13 mouse cellular contexts compared by ENCODE assay signal in the genomic region with DNA sequence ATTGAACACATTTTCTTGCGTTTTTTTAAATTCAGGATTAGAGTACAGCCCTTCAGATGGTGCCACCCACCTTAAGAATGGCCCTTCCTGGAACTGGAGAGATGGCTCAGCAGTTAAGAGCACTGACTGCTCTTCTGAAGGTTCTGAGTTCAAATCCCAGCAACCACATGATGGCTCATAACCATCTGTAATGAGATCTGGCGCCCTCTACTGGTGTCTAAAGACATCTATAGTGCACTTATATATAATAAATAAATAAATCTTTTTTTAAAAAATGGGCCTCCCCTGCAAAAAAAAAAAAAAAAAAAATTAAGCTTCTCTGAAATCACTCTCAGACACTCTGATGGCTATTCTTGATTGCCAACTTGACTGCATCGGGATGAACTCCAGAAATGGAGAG. TPM values are rescaled to one million over a fixed set of nuclear protein-coding genes. Genes with fewer than 3 reads are reported as not detected.
DNase-seq lines count a peak whose midpoint lies in the region; ATAC-seq and TF ChIP-seq lines count a peak whose summit lies in the region.
"Had no signal": no experiment of that assay in that cellular context is flagged by ENCODE, and none has a peak within 500 bp of the region (broad histone marks: within the 10 kb centered on the region; RNA-seq: fewer than 3 reads in every experiment).

No protein-coding gene starts in this region.

- no peak overlapping the region for H3K4me3 ChIP-seq in gastrocnemius, adult 2 months
- H3K4me3 ChIP-seq in lung, postnatal 0 days (ENCODE audit: low read depth, low read length): no peak overlapping the region
- H3K4me3 ChIP-seq: embryonic facial prominence, embryonic 15.5 days; heart, embryonic 15.5 days; midbrain, embryonic 12.5 days had no signal

- intact Hi-C loops in gastrocnemius, adult 2 months (cut with DNase I): loop anchor here (2.0 to 5.0 kb wide), 2 partner anchors 231 to 447 kb away; no protein-coding TSS in a partner anchor

- no peak overlapping the region for H3K4me2 ChIP-seq in lung, postnatal 0 days (replicated peaks; ENCODE audit: low read depth, low read length)
- H3K4me2 ChIP-seq: embryonic facial prominence, embryonic 15.5 days; heart, embryonic 15.5 days; midbrain, embryonic 12.5 days had no signal

- ATAC-seq in lung, postnatal 0 days: no peak

- TF ChIP-seq EP300 in lung, postnatal 0 days (IDR thresholded peaks at IDR 0.05): no peak

- H3K9ac ChIP-seq in lung, postnatal 0 days (replicated peaks; ENCODE audit: low read depth): no peak overlapping the region
- H3K9ac ChIP-seq: embryonic facial prominence, embryonic 15.5 days; heart, embryonic 15.5 days; midbrain, embryonic 12.5 days had no signal

- H3K27me3 ChIP-seq in lung, postnatal 0 days (replicated peaks; ENCODE audit: insufficient read depth, low read length): no peaks in the 10 kb centered on the region
- H3K27me3 ChIP-seq: embryonic facial prominence, embryonic 15.5 days had no signal

- H3K36me3 ChIP-seq in lung, postnatal 0 days (ENCODE audit: insufficient read depth, low read length): no peaks in the 10 kb centered on the region
- H3K36me3 ChIP-seq: embryonic facial prominence, embryonic 15.5 days; heart, embryonic 15.5 days; midbrain, embryonic 12.5 days had no signal

- H3K27ac ChIP-seq in gastrocnemius, adult 2 months: no peak overlapping the region
- H3K27ac ChIP-seq in lung, postnatal 0 days (ENCODE audit: low read length): no peak overlapping the region
- H3K27ac ChIP-seq: embryonic facial prominence, embryonic 15.5 days; heart, embryonic 15.5 days; midbrain, embryonic 12.5 days had no signal

- no peaks in the 10 kb centered on the region for H3K9me3 ChIP-seq in lung, postnatal 0 days (ENCODE audit: low read length)
- H3K9me3 ChIP-seq: embryonic facial prominence, embryonic 15.5 days; heart, embryonic 15.5 days; midbrain, embryonic 12.5 days had no signal

- peak; percentile 41 for TF ChIP-seq CTCF in gastrocnemius, adult 2 months (IDR thresholded peaks at IDR 0.05)
- peak; percentile 14; the same call in 1 of the 2 replicates for TF ChIP-seq CTCF in lung, postnatal 0 days (IDR thresholded peaks at IDR 0.05)

- H3K4me1 ChIP-seq in lung, postnatal 0 days (ENCODE audit: insufficient read depth, low read depth, low read length): no peaks in the 10 kb centered on the region
- H3K4me1 ChIP-seq: embryonic facial prominence, embryonic 15.5 days; heart, embryonic 15.5 days; midbrain, embryonic 12.5 days had no signal

- no peak for DNase-seq in gastrocnemius, adult 2 months
- DNase-seq in gastrocnemius, adult 8-10 months (ENCODE audit: low spot score in 2 of 2): no peak
- peak; percentile 17 for DNase-seq in lung, postnatal 0 days (ENCODE audit: low spot score)
- no peak for DNase-seq in lung, postnatal 4 days
- DNase-seq in MEL-GATA-1-ER (ENCODE audit: extremely low read depth, low read depth): peak; percentile 14
- DNase-seq in mesoderm, embryonic 11.5 days (ENCODE audit: low read depth, low spot score): peak; percentile 25
- DNase-seq in cerebellum, adult 9-10 months: no peak
- DNase-seq in layer of hippocampus, postnatal 36 days: no peak
- DNase-seq: kidney, postnatal 14 days had no signal

- WGBS in lung, postnatal 0 days: 60% methylated on average over 3 of the region's 3 CpGs

RNA-seq across cellular contexts. Expression of a gene that starts 7.8 kb away (rescaled TPM):
- under 1 TPM in 1 of 2 experiments, not detected in 1; 0.31 TPM for total RNA-seq in gastrocnemius, adult 2 months (2021)
- total RNA-seq in gastrocnemius, adult 8-10 months (2022): under 1 TPM in 3 of 4 experiments, not detected in 1; 0.36 to 0.83 (median 0.39) TPM
- not detected in 2 replicates for polyA plus RNA-seq in lung, postnatal 0 days (2015; fragmentation: Nextera tagmentation; extraction: Ambion mirVana)
- under 1 TPM in 1 of 2 experiments, not detected in 1; 0.66 TPM for total RNA-seq in layer of hippocampus, postnatal 36 days (2021)
- polyA plus RNA-seq: embryonic facial prominence, embryonic 15.5 days; heart, embryonic 15.5 days; limb, embryonic 11.5 days; midbrain, embryonic 12.5 days had no signal

RNA-seq across cellular contexts. Expression of a gene that starts 24.6 kb away (rescaled TPM):
- 10 to 100 TPM; 13.5 to 16.9 TPM for total RNA-seq in gastrocnemius, adult 2 months (2021)
- 10 to 100 TPM; 15.1 to 16.9 (median 16.2) TPM for total RNA-seq in gastrocnemius, adult 8-10 months (2022)
- polyA plus RNA-seq in lung, postnatal 0 days (2015; fragmentation: Nextera tagmentation; extraction: Ambion mirVana): 11.3 and 11.9 TPM in 2 replicates
- total RNA-seq in layer of hippocampus, postnatal 36 days (2021): 100 to 1,000 TPM in 1 of 2 experiments, 10 to 100 TPM in 1; 98.7 to 111 TPM

RNA-seq across cellular contexts. Expression of a gene that starts 36.1 kb away (rescaled TPM):
- total RNA-seq in gastrocnemius, adult 2 months (2021): 1 to 10 TPM in 1 of 2 experiments, under 1 TPM in 1; 0.51 to 1.2 TPM
- 1 to 10 TPM in 2 of 4 experiments, under 1 TPM in 2; 0.73 to 1.5 (median 1.1) TPM for total RNA-seq in gastrocnemius, adult 8-10 months (2022)
- not detected in 2 replicates for polyA plus RNA-seq in lung, postnatal 0 days (2015; fragmentation: Nextera tagmentation; extraction: Ambion mirVana)
- total RNA-seq in layer of hippocampus, postnatal 36 days (2021): under 1 TPM in 1 of 2 experiments, not detected in 1; 0.33 TPM
- polyA plus RNA-seq: embryonic facial prominence, embryonic 15.5 days; heart, embryonic 15.5 days; limb, embryonic 11.5 days; midbrain, embryonic 12.5 days had no signal

Comparison
In these comparisons a context has a peak if more than half of its experiments do, and no peak if none do; other contexts are left out.
1. DNase-seq: peak in lung, postnatal 0 days (single experiment), MEL-GATA-1-ER (single experiment) and mesoderm, embryonic 11.5 days (single experiment); none in gastrocnemius, adult 2 months (single experiment), gastrocnemius, adult 8-10 months (0 of 2), lung, postnatal 4 days (0 of 2), cerebellum, adult 9-10 months (single experiment) and layer of hippocampus, postnatal 36 days (0 of 2).
2. RNA of a gene that starts 24.6 kb away (total RNA-seq): 98.7 to 111 TPM in layer of hippocampus, postnatal 36 days; 13.5 to 16.9 TPM in gastrocnemius, adult 2 months and 15.1 to 16.9 TPM in gastrocnemius, adult 8-10 months; every median in the first group is over 4 times any median in the second.